Mouse (Mus musculus) kidney, embryonic 15.5 days (tissue): ENCODE results near the gene Map3k12. TPM values are rescaled to one million over a fixed set of nuclear protein-coding genes. Genes with fewer than 3 reads are reported as not detected.

Source experiments
- ATAC-seq: fragments of 200-750 bp; cut with Nextera tagmentation; replicated peaks from 2 replicates; pipeline ENCODE4 v1.8.0; 2017; ENCODE audit warnings: moderate TSS enrichment; ENCODE audit not compliant: low FRiP score
- H3K27ac ChIP-seq: fragments of 300-500 bp; sonication (generic); 2 replicates; pipeline ENCODE4 v1.5.1; 2015; ENCODE audit warnings: mild to moderate bottlenecking, inconsistent platforms
- H3K27me3 ChIP-seq: fragments of 300-500 bp; sonication (generic); 2 replicates; pipeline ENCODE4 v1.6.1; 2015; ENCODE audit warnings: inconsistent platforms
- H3K36me3 ChIP-seq: fragments of 300-500 bp; sonication (generic); 2 replicates; pipeline ENCODE4 v1.6.1; 2015; ENCODE audit warnings: inconsistent platforms
- H3K4me1 ChIP-seq: fragments of 300-500 bp; sonication (generic); 2 replicates; pipeline ENCODE4 v1.6.1; 2015; ENCODE audit warnings: inconsistent platforms
- H3K4me2 ChIP-seq: fragments of 300-500 bp; sonication (generic); 2 replicates; pipeline ENCODE4 v1.6.1; 2015; ENCODE audit warnings: moderate library complexity, mild to moderate bottlenecking, inconsistent platforms
- H3K4me3 ChIP-seq: fragments of 300-500 bp; sonication (generic); replicated peaks from 2 replicates; pipeline ENCODE4 v1.5.1; 2015; ENCODE audit warnings: mild to moderate bottlenecking, inconsistent platforms
- H3K9ac ChIP-seq: fragments of 300-500 bp; sonication (generic); 2 replicates; pipeline ENCODE4 v1.6.1; 2015; ENCODE audit warnings: mild to moderate bottlenecking, inconsistent platforms
- H3K9me3 ChIP-seq: fragments of 300-500 bp; sonication (generic); replicated peaks from 2 replicates; pipeline ENCODE4 v1.6.1; 2016; ENCODE audit warnings: inconsistent platforms
- WGBS: fragments of 180-500 bp; shearing (Covaris S2); methylation state at CpG from one replicate; pipeline ENCODE4 v1.1.7; 2015; ENCODE audit warnings: mixed read lengths; 5-methylcytosine and 5-hydroxymethylcytosine counted together
- polyA plus RNA-seq: library from polyadenylated mRNA; unstranded; fragments of >200 nt; fragmentation: Nextera tagmentation; extraction: Ambion mirVana; gene quantifications from 2 replicates; pipeline ENCODE4 v1.2.1, GENCODE M21; 2015

Map3k12 gene
- polyA plus RNA-seq, 1 experiment from 2014 or later = 19.7 TPM

GRCm38 (mm10) chr15:102450928-102451327 is 65.9 kb downstream of the Map3k12 start:
- Histone ChIP-seq H3K9me3 (no peaks in the 10 kb centered on the region), H3K36me3 (no peaks in the 10 kb centered on the region), H3K27me3 (no peaks in the 10 kb centered on the region), H3K4me1 (0 out of 2 replicates have a peak, but pooled peaks cover 2% of the 10 kb centered on the region), H3K27ac (no peak overlapping the region), H3K4me3 (no peak overlapping the region), H3K4me2 (no peak overlapping the region), H3K9ac (no peak overlapping the region)
- no peak for ATAC-seq
- 35% methylated on average over 7 of the region's 7 CpGs for WGBS

- 0 out of 2 replicates have a peak, but pooled peaks cover 2% of the 10 kb centered on the region for H3K4me1 ChIP-seq
- no peaks in the 10 kb centered on the region for H3K27me3 ChIP-seq
- H3K36me3 ChIP-seq = no peaks in the 10 kb centered on the region
- no peak for ATAC-seq
- no peak overlapping the region for H3K9ac ChIP-seq
- WGBS = 31% methylated on average over 8 of the region's 8 CpGs
- H3K27ac ChIP-seq = no peak overlapping the region
- H3K9me3 ChIP-seq = no peaks in the 10 kb centered on the region
- no peak overlapping the region for H3K4me3 ChIP-seq
- no peak overlapping the region for H3K4me2 ChIP-seq
These were observed 67.5 kb downstream of the Map3k12 start for GRCm38 (mm10) chr15:102449366-102449765.

Other genes with a start within 250 kb of the Map3k12 start
- gene Gm9918, start 246.5 kb downstream of the Map3k12 start, polyA plus RNA-seq = 0.44 and 0.55 TPM in 2 replicates
- gene Mfsd5, start 237.6 kb downstream of the Map3k12 start, polyA plus RNA-seq = 68.6 and 69.8 TPM in 2 replicates
- 23.5 and 31.0 TPM in 2 replicates for gene Espl1, start 220.8 kb downstream of the Map3k12 start, polyA plus RNA-seq
- gene Pfdn5, start 190.9 kb downstream of the Map3k12 start, polyA plus RNA-seq = 382 and 393 TPM in 2 replicates
- gene Myg1, start 185.4 kb downstream of the Map3k12 start, polyA plus RNA-seq = 106 and 122 TPM in 2 replicates
- 83.2 and 83.7 TPM in 2 replicates for gene Aaas, start 166.3 kb downstream of the Map3k12 start, polyA plus RNA-seq
- gene Sp7, start 149.9 kb downstream of the Map3k12 start, polyA plus RNA-seq = 1.3 and 5.9 TPM in 2 replicates
- gene Sp1, start 110.9 kb downstream of the Map3k12 start, polyA plus RNA-seq = 10.8 and 11.1 TPM in 2 replicates
- 0.75 and 1.7 TPM in 2 replicates for gene Amhr2, start 71.7 kb downstream of the Map3k12 start, polyA plus RNA-seq
- gene Prr13, start 58.0 kb downstream of the Map3k12 start, polyA plus RNA-seq = 82.9 and 86.1 TPM in 2 replicates
- gene Pcbp2, start 46.5 kb downstream of the Map3k12 start, polyA plus RNA-seq = 210 and 217 TPM in 2 replicates
- gene Gm10337, start 13.3 kb downstream of the Map3k12 start, polyA plus RNA-seq = 2.8 and 5.5 TPM in 2 replicates
- gene Tarbp2, start 1.1 kb upstream of the Map3k12 start, polyA plus RNA-seq = 89.9 and 92.0 TPM in 2 replicates
- 2.4 and 3.4 TPM in 2 replicates for gene Npff, start 7.9 kb upstream of the Map3k12 start, polyA plus RNA-seq
- not detected in 2 replicates for gene Gm28047, start 108.0 kb upstream of the Map3k12 start, polyA plus RNA-seq
- 37.6 and 39.4 TPM in 2 replicates for gene Atf7, start 108.4 kb upstream of the Map3k12 start, polyA plus RNA-seq
- 70.2 and 95.0 TPM in 2 replicates for gene Atp5g2, start 155.3 kb upstream of the Map3k12 start, polyA plus RNA-seq
- 47.0 and 51.4 TPM in 2 replicates for gene Calcoco1, start 205.1 kb upstream of the Map3k12 start, polyA plus RNA-seq